Mouse (Mus musculus) left cerebral cortex, adult 2 months (tissue): Measurements from ENCODE around the gene Hsp90ab1. TPM values are rescaled to one million over a fixed set of nuclear protein-coding genes. Genes with fewer than 3 reads are reported as not detected.

Source experiments
- DNase-seq, 2 experiments: peaks; one replicate each; pipeline ENCODE4 v3.0.0; 2021 to 2022; ENCODE audit warnings: low spot score in 2 of 2, mixed read lengths in 1 of 2; ENCODE audit errors: extremely low spot score in 1 of 2
- H3K27ac ChIP-seq: fragments of 200-600 bp; 2 replicates; pipeline ENCODE4 v1.8.1; 2022
- H3K4me3 ChIP-seq: fragments of 200-600 bp; 2 replicates; pipeline ENCODE4 v1.8.1; 2022
- CTCF ChIP-seq: fragments of 200-600 bp; IDR thresholded peaks from 2 replicates; pipeline ENCODE4 v1.8.1; 2022; ENCODE audit warnings: antibody characterized with exemption, mild to moderate bottlenecking, moderate library complexity
- intact Hi-C: fragments of 180-260 bp; cut with DNase I; formaldehyde crosslinking; loops from one replicate; pipeline ENCODE4 v1.15.1; 2025
- total RNA-seq, 2 experiments: library from RNA; stranded (reverse); gene quantifications; 2 replicates each; pipeline ENCODE4 v1.2.3; 2021

Gene Hsp90ab1
- total RNA-seq, 2 experiments from 2014 or later: 1,492 to 1,507 TPM

DNA sequence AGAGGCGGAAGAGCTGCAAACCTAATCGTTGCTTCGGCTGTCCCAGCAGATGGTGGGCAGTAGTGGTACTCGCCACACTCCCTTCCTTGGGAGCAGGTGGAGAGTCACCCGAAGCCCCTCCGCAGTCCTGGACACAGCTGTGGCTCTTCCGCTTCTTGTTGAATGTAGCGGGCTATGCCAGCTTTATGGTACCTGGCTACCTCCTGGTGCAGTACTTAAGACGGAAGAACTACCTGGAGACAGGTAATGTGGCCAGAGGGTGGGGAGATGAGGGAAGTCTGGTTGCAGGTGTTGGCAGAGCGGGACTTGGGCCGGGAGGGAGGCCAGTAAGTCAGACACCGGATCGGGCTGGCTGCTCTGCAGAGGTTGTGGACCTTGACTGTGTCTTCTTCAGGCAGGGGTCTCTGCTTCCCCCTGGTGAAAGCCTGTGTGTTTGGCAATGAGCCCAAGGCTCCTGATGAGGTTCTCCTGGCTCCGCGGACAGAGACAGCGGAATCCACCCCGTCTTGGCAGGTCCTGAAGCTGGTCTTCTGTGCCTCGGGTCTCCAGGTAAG, 8.5 kb downstream of the Hsp90ab1 start:
- no peak for TF ChIP-seq CTCF
- DNase-seq: no peak
- peak overlapping the region; percentile 94 for H3K4me3 ChIP-seq
- intact Hi-C loops: loop anchor here (1.0 kb wide), 1 partner anchor 8 kb away; no protein-coding TSS in a partner anchor
- H3K27ac ChIP-seq: peak overlapping the region; percentile 93

- intact Hi-C loops: loop anchor here (1.0 kb wide), 1 partner anchor 8 kb away; no protein-coding TSS in a partner anchor
- TF ChIP-seq CTCF: peak; percentile 92
- peak within 1 kb of the TSS; percentile 94 for H3K4me3 ChIP-seq
- H3K27ac ChIP-seq: peak within 1 kb of the TSS; percentile 93
- peak; percentile 90 to 93 for DNase-seq
Observed at GRCm38 (mm10) chr17:45563655-45564530, 9.2 kb downstream of the Hsp90ab1 start, which contains the start of gene Slc35b2. TSS of gene Slc35b2 (plus strand) at chr17:45563874.

DNA sequence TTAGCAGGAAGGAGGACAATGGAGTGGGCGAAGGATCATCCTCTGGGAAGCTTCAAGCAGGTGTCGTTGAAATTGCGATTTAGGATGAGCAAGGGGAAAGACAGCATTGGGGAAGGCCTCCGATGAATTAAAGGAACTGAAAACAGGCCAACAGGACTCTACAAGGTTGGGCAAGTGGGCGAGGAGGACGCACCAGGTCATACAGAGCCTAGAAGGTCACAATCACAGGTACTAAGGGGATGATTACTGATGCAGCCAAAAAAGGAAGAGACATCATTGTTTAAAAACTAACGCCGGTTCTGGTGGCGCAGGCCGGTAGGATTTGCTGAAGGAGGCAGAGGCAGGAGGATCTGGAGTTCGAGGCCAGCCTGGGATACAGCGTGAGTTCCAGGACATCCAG, 9.9 kb downstream of the Hsp90ab1 start:
- TF ChIP-seq CTCF: no peak
- intact Hi-C loops: no loop called here

DNA sequence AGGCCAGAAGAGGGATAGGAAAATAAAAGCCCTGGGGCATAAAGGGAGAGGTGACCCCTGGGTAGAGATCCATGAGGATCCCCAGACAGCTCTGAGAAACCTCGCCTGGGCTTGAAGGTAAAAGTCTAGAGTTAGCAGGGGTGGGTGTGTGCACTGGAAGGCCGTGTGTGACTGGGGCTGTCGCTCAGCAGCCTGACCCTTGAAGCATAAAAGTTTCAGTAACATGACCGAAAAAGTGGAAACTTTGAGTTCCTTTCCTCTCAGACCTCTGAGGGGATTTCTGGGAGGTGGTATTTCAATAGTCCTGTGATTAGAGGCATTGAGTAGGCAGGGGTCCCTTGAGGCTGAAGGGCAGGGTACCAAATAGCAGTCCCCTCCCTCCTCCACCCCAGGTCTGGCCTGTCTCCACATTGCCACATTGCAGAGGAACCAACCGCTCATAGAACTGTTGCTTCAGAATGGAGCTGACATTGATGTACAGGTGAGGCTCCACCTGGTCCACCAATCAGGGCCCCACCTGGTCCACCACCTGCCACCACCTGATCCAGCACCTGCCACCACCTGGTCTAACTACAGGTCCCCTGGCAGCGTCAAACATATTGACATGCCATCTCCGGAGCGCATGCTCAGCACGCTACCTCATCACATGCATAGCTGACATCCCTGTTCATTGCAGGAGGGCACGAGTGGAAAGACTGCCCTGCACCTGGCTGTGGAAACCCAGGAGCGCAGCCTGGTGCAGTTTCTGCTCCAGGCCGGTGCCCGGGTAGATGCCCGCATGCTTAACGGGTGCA, 13.1 kb downstream of the Hsp90ab1 start:
- Histone ChIP-seq H3K27ac (no peak overlapping the region), H3K4me3 (no peak overlapping the region)
- intact Hi-C loops: no loop called here
- no peak for DNase-seq
- TF ChIP-seq CTCF: no peak

More for the DNA sequence above, 9.9 kb downstream of the Hsp90ab1 start:
- no peak for DNase-seq
- Histone ChIP-seq H3K4me3 (no peak overlapping the region), H3K27ac (no peak overlapping the region)

- TF ChIP-seq CTCF: no peak
- DNase-seq: no peak
- Histone ChIP-seq H3K4me3 (no peak overlapping the region), H3K27ac (no peak overlapping the region)
- intact Hi-C loops: no loop called here
Observed at GRCm38 (mm10) chr17:45557998-45558862, 14.8 kb downstream of the Hsp90ab1 start.

GRCm38 (mm10) chr17:45557246-45557824, 15.7 kb downstream of the Hsp90ab1 start:
- DNase-seq: no peak
- TF ChIP-seq CTCF: no peak
- Histone ChIP-seq H3K27ac (no peak overlapping the region), H3K4me3 (no peak overlapping the region)
- intact Hi-C loops: no loop called here

- TF ChIP-seq CTCF: no peak
- intact Hi-C loops: no loop called here
- Histone ChIP-seq H3K4me3 (peak overlapping the region; percentile 71; the same call in 1 of the 2 replicates), H3K27ac (no peak overlapping the region)
- no peak for DNase-seq
Observed at GRCm38 (mm10) chr17:45556514-45557245, 16.4 kb downstream of the Hsp90ab1 start.

DNA sequence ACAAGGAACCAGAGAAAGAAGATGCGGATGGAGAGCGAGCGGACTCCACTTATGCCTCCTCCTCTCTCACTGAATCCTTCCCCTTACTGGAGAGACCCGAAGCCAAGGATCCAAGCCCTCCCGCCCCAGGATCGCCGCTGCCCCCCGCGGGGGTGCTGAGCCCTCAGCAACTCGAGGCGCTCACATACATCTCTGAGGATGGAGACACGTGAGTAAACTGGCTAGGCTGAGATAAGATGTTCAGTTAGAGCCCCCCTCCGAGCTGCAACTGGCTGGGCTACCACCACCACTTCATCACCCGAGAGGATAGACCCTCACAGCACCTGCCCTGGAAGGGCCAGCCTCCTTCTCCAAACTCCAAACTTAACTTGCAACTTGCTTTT, 17.0 kb downstream of the Hsp90ab1 start:
- intact Hi-C loops: no loop called here
- no peak overlapping the region for H3K27ac ChIP-seq
- peak overlapping the region; percentile 71 for H3K4me3 ChIP-seq
- no peak for DNase-seq
- no peak for TF ChIP-seq CTCF

- DNase-seq: peak; percentile 88 to 91
- intact Hi-C loops: no loop called here
- TF ChIP-seq CTCF: no peak
- H3K4me3 ChIP-seq: peak within 1 kb of the TSS; percentile 71
- peak within 1 kb of the TSS; percentile 42; the same call in 1 of the 2 replicates for H3K27ac ChIP-seq
Observed at GRCm38 (mm10) chr17:45555452-45556106, 17.5 kb downstream of the Hsp90ab1 start, which contains the start of gene Nfkbie. TSS of gene Nfkbie (plus strand) at chr17:45555703.
